Mouse (Mus musculus) ES-Bruce4 (cell line): ENCODE measurements around the gene Lclat1.

Experiments
- CTCF ChIP-seq: IDR thresholded peaks from one replicate; pipeline ENCODE4 v1.8.1; 2011; ENCODE audit warnings: low read depth, low read length
- EP300 ChIP-seq: IDR thresholded peaks from 2 replicates; pipeline ENCODE4 v1.6.1; 2011; ENCODE audit warnings: low read depth, low read length; ENCODE audit not compliant: insufficient read depth
- POLR2A ChIP-seq: IDR thresholded peaks from one replicate; pipeline ENCODE4 v1.8.1; 2011; ENCODE audit warnings: low read length; ENCODE audit not compliant: insufficient read depth

DNA sequence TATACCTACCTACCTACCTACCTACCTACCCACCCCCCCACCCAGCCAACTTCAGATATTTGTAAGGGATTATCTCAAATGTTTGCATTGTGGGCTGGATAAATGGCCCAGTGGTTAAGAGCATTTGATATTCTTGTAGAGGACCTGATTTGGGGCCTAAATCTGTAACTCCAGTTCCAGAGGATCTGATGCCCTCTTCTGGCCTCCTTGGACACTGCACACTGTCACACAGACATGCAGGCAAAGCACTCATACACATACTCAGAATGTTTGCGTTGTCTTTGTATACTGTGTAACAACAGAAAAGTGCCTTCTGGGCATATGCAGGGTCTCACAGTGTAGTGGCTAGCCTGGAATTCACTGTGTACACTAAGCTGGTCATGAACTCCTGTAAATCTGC is 88.4 kb downstream of the Lclat1 start:
- TF ChIP-seq POLR2A (no peak), CTCF (peak; percentile 46), EP300 (no peak)
